Mouse (Mus musculus): ENCODE data around the gene Recql5. TPM values are rescaled to one million over a fixed set of nuclear protein-coding genes. Genes with fewer than 3 reads are reported as not detected.

The Recql5 gene
- 10 to 100 TPM; 36.6 to 39.3 TPM for total RNA-seq (2021)
- long read RNA-seq, experiment 1, full-length matches to known transcripts = 7 of 25 reads
- long read RNA-seq, experiment 1, partial matches to known transcripts = 4 of 25 reads
- long read RNA-seq, experiment 1, other reads (novel, unspliced or antisense) = 14 of 25 reads
- long read RNA-seq, experiment 2, full-length matches to known transcripts = 13 of 42 reads
- long read RNA-seq, experiment 2, partial matches to known transcripts = 3 of 42 reads
- long read RNA-seq, experiment 2, other reads (novel, unspliced or antisense) = 26 of 42 reads

GRCm38 (mm10) chr11:115933108-115933746, at the start of gene Recql5, which contains the start of gene Sap30bp:
Gene Recql5 (minus strand): TSS chr11:115933477.
Gene Sap30bp (plus strand): TSS chr11:115933282.
- Histone ChIP-seq H3K27ac (peak within 1 kb of the TSS; percentile 87), H3K4me3 (peak within 1 kb of the TSS; percentile 93)
- peak; percentile 98 for DNase-seq (ENCODE audit: low spot score in 2 of 2)
- TF ChIP-seq CTCF (conservative IDR thresholded peaks at IDR 0.05) = no peak

GRCm38 (mm10) chr11:115982472-115982871, 49.2 kb upstream of the Recql5 start:
- H3K4me3 ChIP-seq = no peak overlapping the region
- no peak for TF ChIP-seq CTCF (conservative IDR thresholded peaks at IDR 0.05)
- H3K27ac ChIP-seq = no peak overlapping the region
- DNase-seq (ENCODE audit: low spot score in 2 of 2) = no peak

- Histone ChIP-seq H3K27ac (no peak overlapping the region), H3K4me3 (no peak overlapping the region)
- TF ChIP-seq CTCF (conservative IDR thresholded peaks at IDR 0.05) = no peak
- DNase-seq (ENCODE audit: low spot score in 2 of 2) = no peak
Measured at GRCm38 (mm10) chr11:115975544-115975943, 42.3 kb upstream of the Recql5 start.

GRCm38 (mm10) chr11:115975083-115975420, 41.8 kb upstream of the Recql5 start:
- no peak for TF ChIP-seq CTCF (conservative IDR thresholded peaks at IDR 0.05)
- no peak for DNase-seq (ENCODE audit: low spot score in 2 of 2)
- peak overlapping the region; percentile 39 for H3K4me3 ChIP-seq
- no peak overlapping the region for H3K27ac ChIP-seq

- no peak for DNase-seq (ENCODE audit: low spot score in 2 of 2)
- no peak within 1 kb of the TSS for H3K27ac ChIP-seq
- TF ChIP-seq CTCF (conservative IDR thresholded peaks at IDR 0.05) = peak; percentile 15; the same call in 1 of the 2 replicates
Measured at GRCm38 (mm10) chr11:115974309-115975082, 41.2 kb upstream of the Recql5 start, which contains the start of gene Itgb4. Gene Itgb4 (plus strand): TSS chr11:115974709.

GRCm38 (mm10) chr11:115971016-115971415, 37.7 kb upstream of the Recql5 start:
- Histone ChIP-seq H3K4me3 (no peak overlapping the region), H3K27ac (no peak overlapping the region)
- no peak for TF ChIP-seq CTCF (conservative IDR thresholded peaks at IDR 0.05)
- DNase-seq (ENCODE audit: low spot score in 2 of 2) = no peak

More at GRCm38 (mm10) chr11:115974309-115975082, 41.2 kb upstream of the Recql5 start, which contains the start of gene Itgb4:
- peak within 1 kb of the TSS; percentile 39 for H3K4me3 ChIP-seq

GRCm38 (mm10) chr11:115970006-115970673, 36.9 kb upstream of the Recql5 start:
- TF ChIP-seq CTCF (conservative IDR thresholded peaks at IDR 0.05) = no peak
- DNase-seq (ENCODE audit: low spot score in 2 of 2) = no peak
- H3K4me3 ChIP-seq = no peak overlapping the region
- H3K27ac ChIP-seq = no peak overlapping the region

- DNase-seq (ENCODE audit: low spot score in 2 of 2) = no peak
- Histone ChIP-seq H3K27ac (no peak overlapping the region), H3K4me3 (no peak overlapping the region)
- no peak for TF ChIP-seq CTCF (conservative IDR thresholded peaks at IDR 0.05)
Measured at GRCm38 (mm10) chr11:115968731-115969405, 35.6 kb upstream of the Recql5 start.

GRCm38 (mm10) chr11:115964977-115965604, 31.8 kb upstream of the Recql5 start:
- Histone ChIP-seq H3K4me3 (no peak overlapping the region), H3K27ac (no peak overlapping the region)
- no peak for TF ChIP-seq CTCF (conservative IDR thresholded peaks at IDR 0.05)
- DNase-seq (ENCODE audit: low spot score in 2 of 2) = no peak

GRCm38 (mm10) chr11:115962651-115963412, 29.6 kb upstream of the Recql5 start:
- DNase-seq (ENCODE audit: low spot score in 2 of 2) = no peak
- no peak for TF ChIP-seq CTCF (conservative IDR thresholded peaks at IDR 0.05)
- H3K27ac ChIP-seq = no peak overlapping the region
- no peak overlapping the region for H3K4me3 ChIP-seq

GRCm38 (mm10) chr11:115959018-115959417, 25.7 kb upstream of the Recql5 start:
- no peak overlapping the region for H3K27ac ChIP-seq
- TF ChIP-seq CTCF (conservative IDR thresholded peaks at IDR 0.05) = no peak
- no peak overlapping the region for H3K4me3 ChIP-seq
- DNase-seq (ENCODE audit: low spot score in 2 of 2) = no peak
